Mouse (Mus musculus) CH12.LX (cell line): ENCODE data around the gene Psmd8. TPM values are rescaled to one million over a fixed set of nuclear protein-coding genes. Genes with fewer than 3 reads are reported as not detected.
"Not testable (repeated sequence)": the region's sequence is repeated elsewhere in the genome, so short reads cannot be mapped to it uniquely, and the experiment has no call there.

ENCODE experiments used
- DNase-seq: peaks from one replicate; pipeline ENCODE4 v3.0.0-alpha.2; 2013; ENCODE audit errors: extremely low read depth
- H3K27ac ChIP-seq: 2 replicates; pipeline ENCODE4 v1.5.1; 2012; ENCODE audit warnings: low read depth, mild to moderate bottlenecking, control low read depth, moderate library complexity; ENCODE audit not compliant: insufficient read depth
- H3K27me3 ChIP-seq: replicated peaks from 2 replicates; pipeline ENCODE3; 2012; ENCODE audit warnings: inconsistent platforms
- H3K36me3 ChIP-seq, 2 experiments: replicated peaks in 1 of 2; 2 replicates each; pipeline versions ENCODE3 to v1.6.1; 2012; ENCODE audit warnings: inconsistent platforms in 1 of 2, low read length in 1 of 2, mild to moderate bottlenecking in 1 of 2, mixed read lengths in 1 of 2, moderate library complexity in 1 of 2; ENCODE audit not compliant: control insufficient read depth in 1 of 2, insufficient read depth in 1 of 2
- H3K4me1 ChIP-seq, 2 experiments: 2 replicates each; pipeline ENCODE4 v1.6.1; 2012; ENCODE audit warnings: inconsistent platforms in 1 of 2, moderate library complexity in 1 of 2; ENCODE audit not compliant: insufficient read depth in 2 of 2, control insufficient read depth in 1 of 2
- H3K4me2 ChIP-seq: 2 replicates; pipeline ENCODE4 v1.6.1; 2012; ENCODE audit warnings: low read depth, mild to moderate bottlenecking, control low read depth; ENCODE audit not compliant: poor library complexity, insufficient read depth, severe bottlenecking
- H3K4me3 ChIP-seq, 3 experiments: fragments of 150-350 bp in 1 of 3; sonication (generic) in 1 of 3; replicated peaks in 1 of 3; 2 replicates each; pipeline versions ENCODE3 to v1.5.1; 2011 to 2012; ENCODE audit warnings: low read depth in 2 of 3, low read length in 2 of 3, mild to moderate bottlenecking in 2 of 3, moderate library complexity in 2 of 3, control low read depth in 1 of 3, improper control_type of control experiment in 1 of 3, inconsistent platforms in 1 of 3, mixed read lengths in 1 of 3; ENCODE audit not compliant: poor library complexity in 1 of 3
- H3K79me2 ChIP-seq: replicated peaks from 2 replicates; pipeline ENCODE4 v1.6.1; 2012; ENCODE audit warnings: mild to moderate bottlenecking, moderate library complexity; ENCODE audit not compliant: control insufficient read depth, poor library complexity, insufficient read depth, severe bottlenecking; ENCODE audit errors: extremely low read depth
- H3K9ac ChIP-seq: 2 replicates; pipeline ENCODE4 v1.6.1; 2012; ENCODE audit warnings: low read depth, mild to moderate bottlenecking, control low read depth, moderate library complexity; ENCODE audit not compliant: insufficient read depth
- H3K9me3 ChIP-seq: replicated peaks from 2 replicates; pipeline ENCODE3; 2012; ENCODE audit warnings: low read length, inconsistent platforms, mixed read lengths
- BHLHE40 ChIP-seq: IDR thresholded peaks from 2 replicates; pipeline ENCODE4 v1.6.1; 2011; ENCODE audit warnings: mild to moderate bottlenecking, low read depth, low read length, improper control_type of control experiment
- CHD1 ChIP-seq: IDR thresholded peaks from 2 replicates; pipeline ENCODE4 v1.6.1; 2012; ENCODE audit warnings: low read depth, low read length, improper control_type of control experiment, inconsistent platforms
- CHD2 ChIP-seq: IDR thresholded peaks from 2 replicates; pipeline ENCODE4 v1.6.1; 2011; ENCODE audit warnings: low read length, improper control_type of control experiment
- ELF1 ChIP-seq: IDR thresholded peaks from 2 replicates; pipeline ENCODE4 v1.6.1; 2014; ENCODE audit warnings: low read depth, mild to moderate bottlenecking, inconsistent platforms, low read length, improper control_type of control experiment
- EP300 ChIP-seq: IDR thresholded peaks from 2 replicates; pipeline ENCODE4 v1.6.1; 2011; ENCODE audit warnings: low read length, improper control_type of control experiment
- ETS1 ChIP-seq: conservative IDR thresholded peaks from 2 replicates; pipeline ENCODE4 v1.6.1; 2012; ENCODE audit warnings: low read depth, mild to moderate bottlenecking, inconsistent platforms, low read length, improper control_type of control experiment, moderate library complexity
- IRF4 ChIP-seq: IDR thresholded peaks from 2 replicates; pipeline ENCODE4 v1.6.1; 2014; ENCODE audit warnings: low read depth, mild to moderate bottlenecking, inconsistent platforms, low read length, improper control_type of control experiment
- JUND ChIP-seq: conservative IDR thresholded peaks from 2 replicates; pipeline ENCODE4 v1.6.1; 2011; ENCODE audit warnings: low read depth, low read length, improper control_type of control experiment
- MAFK ChIP-seq: IDR thresholded peaks from 2 replicates; pipeline ENCODE4 v1.6.1; 2011; ENCODE audit warnings: low read length, improper control_type of control experiment; ENCODE audit not compliant: insufficient replicate concordance
- MAX ChIP-seq: IDR thresholded peaks from 2 replicates; pipeline ENCODE4 v1.6.1; 2011; ENCODE audit warnings: low read length, improper control_type of control experiment
- POLR2A ChIP-seq: IDR thresholded peaks from 2 replicates; pipeline ENCODE4 v1.6.1; 2011; ENCODE audit warnings: low read depth, mild to moderate bottlenecking, improper control_type of control experiment, low read length
- RAD21 ChIP-seq: IDR thresholded peaks from 2 replicates; pipeline ENCODE4 v1.6.1; 2011; ENCODE audit warnings: low read depth, mild to moderate bottlenecking, low read length, improper control_type of control experiment, moderate library complexity
- SMC3 ChIP-seq: IDR thresholded peaks from 2 replicates; pipeline ENCODE4 v1.6.1; 2011; ENCODE audit warnings: low read depth, low read length, improper control_type of control experiment
- TCF12 ChIP-seq: IDR thresholded peaks from 2 replicates; pipeline ENCODE4 v1.6.1; 2014; ENCODE audit warnings: low read depth, mild to moderate bottlenecking, inconsistent platforms, low read length, improper control_type of control experiment
- ZC3H11A ChIP-seq: IDR thresholded peaks from 2 replicates; pipeline ENCODE4 v1.6.1; 2012; ENCODE audit warnings: low read depth, mild to moderate bottlenecking, inconsistent platforms, low read length, improper control_type of control experiment
- ZNF384 ChIP-seq: IDR thresholded peaks from 2 replicates; pipeline ENCODE4 v1.6.1; 2012; ENCODE audit warnings: low read depth, low read length, improper control_type of control experiment, inconsistent platforms
- dilution Hi-C: fragments of 300-500 bp; cut with MboI; formaldehyde crosslinking; loops from 2 replicates; pipeline ENCODE4 v1.14.3; 2020; ENCODE audit warnings: low sequenced_read_pairs; ENCODE audit not compliant: extremely low pct_unique_long_range_greater_than_20kb, extremely low pct_ligation_motif_present
- in situ Hi-C: fragments of 300-500 bp; cut with MboI; formaldehyde crosslinking; loops from 3 replicates; pipeline ENCODE4 v1.14.3; 2019; ENCODE audit warnings: low sequenced_read_pairs, low pct_ligation_motif_present, low pct_unique_long_range_greater_than_20kb, mixed read lengths
- polyA plus RNA-seq: library from polyadenylated mRNA; unstranded; fragments of >175 nt; gene quantifications from 2 replicates; pipeline ENCODE4 v1.2.1, GENCODE M21; 2012; ENCODE audit warnings: low read depth; ENCODE audit not compliant: insufficient read length
- total RNA-seq, 2 experiments: library from RNA; depleted of rRNA; stranded (reverse); fragments of 300-350 nt in 1 of 2; fragments of >200 nt in 1 of 2; gene quantifications; 2 replicates each; pipeline ENCODE4 v1.2.3; 2012 to 2014

Psmd8 gene
- total and polyA plus RNA-seq, 3 experiments, result 308 to 479 (median 335) TPM

DNA sequence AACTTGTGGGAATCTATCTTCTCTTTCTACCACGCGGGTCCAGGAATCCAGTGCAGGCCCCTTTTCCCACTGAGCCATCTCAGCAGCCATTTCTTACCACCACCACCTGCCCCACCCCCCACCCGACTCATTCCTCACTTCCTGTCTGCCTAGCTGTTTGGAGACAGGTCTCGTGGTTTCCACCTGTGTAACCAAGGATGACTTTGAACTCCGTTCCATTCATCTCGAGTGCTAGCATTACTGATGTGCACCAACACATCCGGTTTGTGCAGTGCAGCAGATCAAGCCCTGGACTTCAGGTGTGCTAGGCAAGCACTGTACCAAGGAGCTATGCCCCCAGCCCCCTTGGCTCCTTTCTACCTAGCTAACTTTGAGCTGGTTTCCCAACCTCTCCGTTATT lies 39.1 kb downstream of the Psmd8 start:
- Histone ChIP-seq H3K9ac (no peak overlapping the region), H3K4me2 (no peak overlapping the region), H3K4me1 (peaks cover 12 to 40% of the 10 kb centered on the region in 2 experiments), H3K27ac (no peak overlapping the region), H3K9me3 (no peaks in the 10 kb centered on the region), H3K27me3 (peaks cover 2% of the 10 kb centered on the region), H3K79me2 (no peaks in the 10 kb centered on the region), H3K4me3 (no peak overlapping the region), H3K36me3 (peaks cover 0 to 8% of the 10 kb centered on the region in 2 experiments)
- peak; percentile 66 for TF ChIP-seq BHLHE40
- no peak for TF ChIP-seq CHD1
- peak; percentile 43; the same call in 1 of the 2 replicates for TF ChIP-seq TCF12
- TF ChIP-seq EP300, result peak; percentile 40; the same call in 1 of the 2 replicates
- peak; percentile 64; the same call in 1 of the 2 replicates for TF ChIP-seq IRF4
- TF ChIP-seq MAFK, result no peak
- TF ChIP-seq ELF1, result peak; percentile 47; the same call in 1 of the 2 replicates
- TF ChIP-seq RAD21, result no peak
- TF ChIP-seq SMC3, result no peak
- TF ChIP-seq ETS1, result peak; percentile 57
- TF ChIP-seq MAX, result no peak
- no peak for TF ChIP-seq POLR2A
- in situ Hi-C loops (no loop called here), dilution Hi-C loops (no loop called here)
- DNase-seq, result peak; percentile 81

- H3K4me2 ChIP-seq, dilution Hi-C loops, H3K79me2 ChIP-seq, H3K27ac ChIP-seq, DNase-seq, H3K36me3 ChIP-seq, H3K27me3 ChIP-seq, H3K9ac ChIP-seq, H3K9me3 ChIP-seq, H3K4me3 ChIP-seq, in situ Hi-C loops: not testable (repeated sequence)
- TF ChIP-seq ZNF384, result peak; percentile 54
- H3K4me1 ChIP-seq, result peaks cover 12 to 49% of the 10 kb centered on the region in 2 experiments
Observed at GRCm38 (mm10) chr7:29139237-29139636, 41.3 kb downstream of the Psmd8 start.

DNA sequence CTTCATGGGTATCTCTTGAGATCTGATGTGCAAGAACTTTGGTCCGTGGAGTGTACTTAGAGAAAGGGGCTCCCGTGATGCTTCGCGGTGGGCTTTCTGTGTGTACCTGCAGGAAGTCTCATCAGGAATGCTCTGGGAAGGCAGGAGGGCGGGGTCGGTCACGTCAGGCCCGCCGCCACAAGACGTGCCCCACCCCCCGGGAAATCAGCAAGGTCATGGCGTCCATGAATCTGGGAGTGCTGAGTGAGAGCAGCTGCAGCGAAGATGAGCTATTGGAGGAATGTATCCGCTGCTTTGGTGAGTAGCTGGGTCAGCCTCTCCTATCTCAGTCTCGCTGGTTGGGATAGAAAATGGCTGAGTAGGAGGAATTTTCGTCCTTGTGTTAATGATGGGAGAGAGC lies 43.1 kb downstream of the Psmd8 start:
- in situ Hi-C loops (no loop called here), dilution Hi-C loops (no loop called here)
- Histone ChIP-seq H3K4me3 (no peak overlapping the region), H3K79me2 (no peaks in the 10 kb centered on the region), H3K27ac (no peak overlapping the region), H3K4me1 (peaks cover 6 to 43% of the 10 kb centered on the region in 2 experiments), H3K4me2 (no peak overlapping the region), H3K36me3 (peaks cover 0 to 3% of the 10 kb centered on the region in 2 experiments), H3K9me3 (no peaks in the 10 kb centered on the region), H3K9ac (no peak overlapping the region), H3K27me3 (peaks cover 2% of the 10 kb centered on the region)
- DNase-seq, result no peak
- TF ChIP-seq CHD2 (no peak), JUND (no peak), ZC3H11A (no peak), MAFK (no peak)
